Mouse (Mus musculus): Measurements from ENCODE around the gene Mgll.

DNA sequence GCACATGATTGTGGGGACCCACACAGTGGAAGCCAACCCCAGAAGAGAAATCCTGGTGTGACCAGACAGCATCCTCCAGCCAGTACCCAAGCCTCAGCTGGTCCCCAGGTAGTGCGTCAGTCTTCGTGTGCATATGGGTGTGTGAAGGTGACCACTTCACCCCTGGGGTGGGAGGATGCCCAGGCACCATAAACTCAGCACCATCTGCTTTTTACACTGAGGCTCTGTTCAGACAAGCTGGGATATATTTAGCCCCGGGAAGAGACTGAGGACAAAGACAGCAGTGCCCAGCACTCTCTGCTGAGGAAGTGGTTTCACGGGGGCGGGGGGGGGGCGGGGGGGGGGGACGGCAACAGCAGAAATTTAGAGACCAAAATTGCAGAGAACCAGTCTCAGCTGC is 87.2 kb downstream of the Mgll start:
- TF ChIP-seq TAL1 (IDR thresholded peaks at IDR 0.05; ENCODE audit: low read length) (no peak), GATA1 (IDR thresholded peaks at IDR 0.05; ENCODE audit: low read length) (no peak)

Data from erythroblast, embryonic 14.5 days (primary cell).